Mouse (Mus musculus): Measurements from ENCODE around the gene Sit1.
"Not testable (repeated sequence)": the region's sequence is repeated elsewhere in the genome, so short reads cannot be mapped to it uniquely, and the experiment has no call there.

Gene Sit1

DNA sequence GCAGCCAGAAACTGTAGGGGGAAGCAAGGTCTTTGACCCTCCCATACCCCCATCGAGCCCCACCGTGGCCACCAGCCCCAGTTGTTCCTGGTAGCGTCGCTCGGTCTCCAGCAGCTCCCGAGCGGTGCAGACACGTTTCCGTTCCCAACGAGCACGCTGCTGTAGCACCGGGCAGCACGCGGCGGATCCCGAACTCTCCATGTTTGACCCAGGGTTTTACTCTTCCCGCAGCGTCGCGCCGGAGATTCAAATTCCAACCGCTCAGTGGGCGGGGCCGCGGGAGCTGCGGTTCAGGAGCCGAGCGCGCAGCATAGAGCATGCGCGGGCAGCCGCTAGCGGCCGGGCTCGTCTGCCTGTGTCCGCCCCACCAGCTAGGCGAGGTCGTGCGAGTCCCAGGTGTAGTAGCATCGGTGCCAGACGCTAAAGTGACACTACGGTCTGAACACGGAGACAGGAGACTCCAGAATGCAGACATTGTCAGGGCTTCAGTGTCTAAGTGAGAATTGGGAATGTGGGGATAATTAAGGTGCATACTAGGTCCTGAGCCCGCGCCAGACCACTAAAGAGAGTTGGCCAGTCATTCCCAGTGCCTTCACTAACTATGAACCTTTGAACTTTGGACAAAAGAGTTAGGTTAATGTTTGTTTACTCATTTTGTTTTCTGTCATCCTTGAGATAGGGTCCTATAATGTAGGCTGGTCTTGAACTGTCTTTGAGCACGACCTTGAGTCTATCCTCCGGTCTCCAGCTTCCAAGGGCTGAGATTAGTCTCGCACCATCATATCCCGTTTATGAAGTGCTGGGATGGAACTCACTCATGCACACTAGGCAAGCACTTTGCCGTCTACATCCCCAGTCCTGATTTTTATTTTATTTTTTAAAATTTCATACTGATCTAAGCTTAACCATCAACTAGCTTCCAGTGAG is 16.1 kb upstream of the Sit1 start, which contains the start of gene Arhgef39:
Arhgef39 (minus strand) TSS at position 289 of the 927 bp plus-strand sequence.
- DNase-seq (ENCODE audit: low spot score), result no peak

DNA sequence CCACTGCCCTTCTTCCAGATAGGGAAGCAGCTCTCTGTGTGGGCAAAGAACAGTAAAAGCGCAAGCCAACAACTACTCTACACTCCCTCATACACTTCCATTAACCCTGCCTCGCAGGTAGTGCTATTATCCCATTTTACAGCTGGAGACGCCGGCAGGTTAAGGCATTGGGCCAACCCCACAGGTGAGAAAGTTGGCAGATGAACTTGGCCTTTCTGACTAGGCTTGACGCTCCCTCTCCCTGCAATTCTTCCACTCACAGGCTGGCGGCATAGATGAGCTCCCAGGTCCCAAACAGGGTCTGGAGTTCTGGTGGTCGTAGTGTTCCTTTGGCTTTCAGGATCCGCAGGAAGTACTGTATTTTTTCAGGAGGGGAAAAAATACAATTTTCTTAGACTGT is 15.4 kb upstream of the Sit1 start:
- no peak for DNase-seq (ENCODE audit: low spot score)

DNA sequence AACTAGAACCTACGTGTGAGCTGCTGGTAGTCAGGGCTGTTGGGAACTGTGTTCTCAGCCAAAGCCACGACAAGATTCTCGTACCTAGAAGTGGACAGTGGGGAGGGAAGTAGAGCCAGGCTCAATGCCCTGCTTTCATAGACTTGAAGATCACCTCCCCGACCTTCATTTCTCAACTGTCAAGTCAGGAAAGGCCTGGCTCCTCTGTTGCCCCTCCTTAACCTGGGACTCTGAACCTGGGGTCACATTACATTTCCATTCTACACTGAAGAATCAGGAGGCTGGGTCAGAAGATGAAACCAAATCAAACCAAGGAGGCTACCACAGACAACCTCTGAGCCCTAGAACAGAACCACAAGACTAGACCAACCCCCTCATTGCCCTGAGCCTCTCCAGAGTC is 14.4 kb upstream of the Sit1 start:
- DNase-seq (ENCODE audit: low spot score), result no peak

DNA sequence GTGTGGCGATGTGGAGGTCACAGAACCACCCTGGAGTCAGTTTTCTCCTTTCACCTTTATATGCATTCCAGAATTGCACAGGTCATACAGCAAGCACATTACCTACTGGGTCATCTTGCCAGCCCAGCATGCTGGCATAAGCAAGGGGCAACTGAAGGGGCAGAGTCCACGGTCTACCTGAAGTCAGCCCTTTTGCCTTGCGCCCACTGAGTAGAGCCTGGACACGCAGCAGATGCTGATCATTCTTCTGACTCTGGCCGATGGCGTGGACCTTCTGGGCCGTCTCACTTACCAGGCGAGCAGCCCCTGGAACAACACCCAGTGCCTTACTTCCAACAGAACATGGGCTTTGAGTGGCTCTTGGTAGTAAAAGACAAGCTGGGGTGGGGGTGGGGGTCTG is 13.9 kb upstream of the Sit1 start:
- DNase-seq (ENCODE audit: low spot score), result no peak

DNA sequence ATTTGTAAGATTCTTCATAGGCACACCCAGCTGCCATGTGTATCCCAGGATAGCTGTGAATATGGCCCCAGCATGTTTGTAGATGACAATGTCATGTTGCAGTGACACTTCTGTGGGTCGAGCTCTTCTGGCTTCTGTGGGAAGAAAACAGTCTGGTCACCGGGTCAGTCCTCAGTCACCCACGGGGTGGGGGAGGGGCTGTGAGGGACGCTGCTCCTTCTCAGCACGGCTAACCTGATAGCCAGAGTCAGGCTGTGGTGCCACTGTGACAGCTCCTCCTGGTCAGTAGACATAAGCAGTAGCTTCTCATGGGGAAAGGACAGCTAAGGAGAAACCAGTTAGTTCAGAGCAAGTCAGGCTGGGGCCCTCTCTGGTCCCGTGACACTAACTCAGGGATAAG is 13.1 kb upstream of the Sit1 start:
- no peak for DNase-seq (ENCODE audit: low spot score)

DNA sequence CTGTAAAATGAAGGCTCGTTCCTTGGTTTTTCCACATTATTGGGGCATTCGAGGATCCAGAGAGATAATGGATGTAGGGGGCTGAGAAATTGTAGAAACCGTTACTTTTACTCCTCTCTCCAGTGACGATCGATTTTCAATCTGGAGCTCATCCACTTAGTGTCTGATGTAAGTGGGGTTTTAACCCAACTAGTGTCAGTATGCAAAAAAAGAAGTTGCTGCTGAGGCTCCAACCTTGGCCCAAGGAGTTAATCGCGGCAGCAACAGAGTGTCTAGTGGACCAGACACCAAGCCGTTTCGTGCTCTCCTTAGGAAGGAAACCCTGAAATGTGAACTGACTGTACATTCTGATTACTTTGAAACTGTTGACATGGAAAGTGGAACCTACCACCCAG is 10.3 kb upstream of the Sit1 start:
- no peak for DNase-seq (ENCODE audit: low spot score)

DNA sequence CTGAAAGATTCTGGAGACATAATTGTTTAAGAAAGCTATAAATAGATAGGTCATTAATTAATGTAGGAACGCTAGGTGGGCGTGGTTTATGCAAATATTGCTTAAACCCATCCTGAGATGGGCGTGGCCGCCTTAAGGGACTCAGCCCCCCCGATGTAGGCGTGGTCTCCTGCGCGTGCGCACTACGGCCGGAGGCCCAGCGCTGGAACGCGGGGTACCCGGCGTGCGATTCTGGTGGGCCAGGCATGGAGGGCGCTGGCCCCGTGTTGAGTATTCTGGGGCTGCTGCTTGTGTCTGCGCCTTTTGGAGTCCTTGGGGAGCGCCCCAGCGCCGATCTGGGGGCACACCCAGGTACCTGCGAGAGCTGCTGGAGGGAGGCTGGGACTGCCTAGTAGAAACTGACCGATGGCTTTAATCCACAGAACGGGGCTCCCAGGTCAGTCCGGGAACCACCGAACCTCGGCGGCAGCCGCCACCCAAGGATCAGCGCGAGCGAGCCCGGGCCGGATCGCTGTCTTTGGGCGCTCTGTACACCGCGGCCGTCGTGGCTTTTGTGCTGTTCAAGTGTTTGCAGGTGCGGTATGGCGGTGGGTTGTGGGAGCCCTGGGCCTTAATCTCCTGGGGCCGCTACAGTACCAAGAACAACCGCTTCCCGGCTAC is 9.8 kb upstream of the Sit1 start:
- peak; percentile 98 for DNase-seq (ENCODE audit: low spot score)

DNA sequence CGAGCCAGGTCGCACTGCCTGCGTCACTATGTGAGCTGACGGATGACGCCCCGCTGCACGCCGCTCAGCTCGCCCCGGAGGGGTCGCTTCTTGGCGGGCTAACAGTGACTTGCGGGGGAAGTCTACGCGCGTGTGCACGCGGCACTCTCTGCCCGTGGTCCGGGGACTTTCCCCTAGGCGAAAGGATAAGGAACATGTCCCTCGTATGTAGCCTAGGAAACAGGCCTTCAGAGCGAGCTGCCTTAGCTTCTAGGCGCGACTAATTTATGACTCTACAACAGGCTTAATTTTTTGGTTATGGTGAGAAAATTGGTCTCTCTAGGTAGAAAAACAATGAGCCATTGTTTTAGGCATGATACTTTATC is 9.3 kb upstream of the Sit1 start, which contains the start of gene Ccdc107:
Ccdc107 (plus strand) TSS at position 80 of the 365 bp plus-strand sequence.
- DNase-seq (ENCODE audit: low spot score), result peak; percentile 53

DNA sequence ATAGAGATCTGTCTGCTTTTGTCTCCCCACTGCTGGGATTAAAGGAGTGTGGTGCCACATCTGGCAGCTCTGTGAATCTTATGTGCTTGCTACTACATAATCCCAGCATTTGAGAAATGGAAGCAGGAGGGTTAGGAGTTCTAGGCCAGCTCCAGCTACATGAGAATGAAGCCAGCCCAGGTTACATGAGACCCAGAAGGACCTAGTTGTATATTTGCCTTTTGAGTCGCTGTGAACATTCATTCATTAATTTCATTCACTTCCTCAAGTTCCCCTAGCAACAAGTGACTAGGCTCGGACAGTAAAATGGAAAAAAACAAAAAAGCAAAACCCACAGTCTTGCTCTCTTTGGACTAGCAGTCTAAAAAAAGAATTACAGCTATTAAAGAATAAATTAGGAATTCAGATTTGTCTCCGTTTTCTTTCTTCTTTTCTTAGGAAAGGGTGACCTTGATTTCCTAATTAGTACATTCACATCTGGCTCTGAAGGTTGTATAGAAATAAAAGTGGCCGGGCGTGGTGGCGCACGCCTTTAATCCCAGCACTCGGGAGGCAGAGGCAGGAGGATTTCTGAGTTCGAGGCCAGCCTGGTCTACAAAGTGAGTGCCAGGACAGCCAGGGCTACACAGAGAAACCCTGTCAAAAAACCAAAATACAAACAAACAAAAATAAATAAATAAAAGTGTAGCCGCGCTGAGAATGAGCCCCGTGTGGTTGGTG is 8.7 kb upstream of the Sit1 start:
- DNase-seq (ENCODE audit: low spot score), result no peak

DNA sequence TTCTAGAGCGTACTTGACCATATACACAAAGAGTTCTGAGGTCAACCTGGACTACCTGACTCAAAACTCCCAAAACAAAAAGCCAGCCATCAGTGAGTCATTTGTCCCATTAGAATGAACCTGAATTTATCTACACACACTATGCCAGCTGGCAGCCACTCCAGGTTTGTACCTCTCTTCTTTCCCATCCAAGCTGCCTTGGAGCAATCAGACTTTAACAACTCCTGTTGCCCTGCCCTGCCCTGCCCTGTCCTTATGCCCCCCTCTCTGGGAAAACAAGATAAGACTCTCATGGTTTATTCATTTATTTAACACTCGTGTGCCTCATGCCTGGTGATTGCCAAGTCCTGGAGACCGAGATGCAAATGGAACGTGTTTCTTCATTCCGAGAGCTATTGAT is 7.3 kb upstream of the Sit1 start:
- DNase-seq (ENCODE audit: low spot score), result no peak

DNA sequence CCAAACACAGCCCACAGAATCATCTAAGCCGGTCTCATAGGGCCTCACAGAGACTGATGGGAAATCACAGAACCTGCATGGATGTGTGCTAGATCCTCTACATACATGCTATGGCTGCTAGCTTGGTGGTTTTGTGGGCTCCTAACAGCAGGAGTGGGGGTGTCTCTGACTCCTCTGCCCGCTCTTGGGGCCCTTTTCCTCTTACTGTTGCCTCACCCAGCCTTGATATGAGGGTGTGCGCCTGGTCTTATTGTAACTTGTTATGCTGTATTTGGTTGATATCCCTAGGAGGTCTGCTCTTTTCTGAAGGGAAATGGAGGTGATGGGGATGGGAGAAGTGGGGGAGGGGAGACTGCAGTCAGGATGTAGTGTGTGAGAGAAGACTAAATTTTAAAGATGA is 6.1 kb upstream of the Sit1 start:
- no peak for DNase-seq (ENCODE audit: low spot score)

DNA sequence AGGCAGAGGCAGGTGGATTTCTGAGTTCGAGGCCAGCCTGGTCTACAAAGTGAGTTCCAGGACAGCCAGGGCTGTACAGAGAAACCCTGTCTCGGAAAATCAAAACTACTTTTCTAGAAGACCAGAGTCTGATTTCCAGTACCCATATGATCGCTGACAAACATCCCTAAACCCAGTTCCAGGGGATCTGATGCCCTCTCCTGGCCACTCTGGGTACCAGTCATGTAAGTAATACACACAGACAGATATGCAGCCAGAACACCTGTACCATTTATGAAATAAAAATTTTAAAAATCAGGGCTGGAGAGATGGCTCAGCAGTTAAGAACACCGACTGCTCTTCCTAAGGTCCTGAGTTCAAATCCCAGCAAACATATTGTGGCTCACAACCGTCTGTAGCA is 2.1 kb upstream of the Sit1 start:
- not testable (repeated sequence) for DNase-seq (ENCODE audit: low spot score)

DNA sequence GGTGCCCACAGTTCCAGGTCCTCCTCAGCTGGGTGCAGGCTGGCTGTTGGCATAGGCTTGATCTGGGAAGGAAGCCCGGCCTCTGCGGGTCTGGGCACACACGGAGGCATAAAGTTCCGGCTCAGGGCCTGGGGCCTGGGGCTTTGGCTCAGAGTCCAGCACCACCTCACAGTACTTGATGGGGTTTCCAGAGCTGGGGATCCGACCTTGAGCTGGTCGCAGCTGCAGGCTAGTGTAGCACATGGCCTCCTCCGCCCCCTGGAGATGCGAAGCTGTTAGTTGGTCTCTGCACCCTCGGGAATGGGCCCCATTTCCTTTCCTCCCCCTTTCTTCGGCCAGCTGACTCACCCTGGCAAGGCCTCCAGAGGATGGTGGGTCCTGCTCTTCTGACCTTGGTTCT is 943 bp downstream of the Sit1 start:
- DNase-seq (ENCODE audit: low spot score), result no peak

DNA sequence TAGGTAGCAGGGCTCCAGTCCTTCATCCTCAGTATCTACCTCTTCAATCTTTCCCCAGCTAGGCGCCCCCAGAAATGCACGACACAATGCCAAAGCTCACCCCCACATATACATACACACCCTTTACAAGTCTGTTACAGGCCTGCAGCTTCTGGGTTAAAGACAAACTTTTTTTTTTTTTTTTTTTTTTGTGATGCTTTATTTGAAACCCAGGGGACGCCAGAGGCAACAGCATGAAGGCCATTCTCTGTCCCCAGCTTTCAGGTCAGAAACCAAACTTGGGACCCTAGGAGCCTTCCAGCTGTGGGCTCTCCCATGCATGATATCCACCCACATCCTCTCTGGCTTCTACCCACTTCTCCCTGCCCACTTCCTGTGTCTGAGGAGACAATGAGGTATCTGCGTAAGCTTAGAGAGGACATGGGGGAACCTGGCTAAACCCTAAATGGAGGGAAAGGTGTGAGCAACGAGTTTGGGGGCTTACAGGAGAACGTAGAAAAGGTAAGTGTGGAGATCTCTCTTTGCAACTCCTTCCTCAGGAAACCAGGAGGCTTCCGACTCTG is 1.6 kb downstream of the Sit1 start:
- DNase-seq (ENCODE audit: low spot score), result no peak

DNA sequence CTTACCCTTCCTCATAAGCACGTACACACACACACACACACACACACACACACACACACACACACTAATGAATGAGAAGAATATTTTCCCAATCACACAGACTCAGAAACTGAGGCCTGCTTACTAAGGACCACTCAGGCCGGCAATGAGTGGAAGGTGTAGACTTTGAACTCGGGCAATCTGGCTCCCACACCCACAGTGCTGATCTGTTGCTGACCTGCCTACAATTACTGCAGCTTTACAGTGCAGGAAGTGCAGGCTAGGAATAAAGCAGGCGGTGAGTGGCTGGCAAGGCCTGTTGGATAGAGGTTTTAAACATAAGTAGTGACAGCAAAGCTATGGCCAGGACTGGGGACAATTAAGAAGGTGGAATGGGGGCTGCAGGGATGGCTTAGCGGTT is 2.5 kb downstream of the Sit1 start:
- no peak for DNase-seq (ENCODE audit: low spot score)

DNA sequence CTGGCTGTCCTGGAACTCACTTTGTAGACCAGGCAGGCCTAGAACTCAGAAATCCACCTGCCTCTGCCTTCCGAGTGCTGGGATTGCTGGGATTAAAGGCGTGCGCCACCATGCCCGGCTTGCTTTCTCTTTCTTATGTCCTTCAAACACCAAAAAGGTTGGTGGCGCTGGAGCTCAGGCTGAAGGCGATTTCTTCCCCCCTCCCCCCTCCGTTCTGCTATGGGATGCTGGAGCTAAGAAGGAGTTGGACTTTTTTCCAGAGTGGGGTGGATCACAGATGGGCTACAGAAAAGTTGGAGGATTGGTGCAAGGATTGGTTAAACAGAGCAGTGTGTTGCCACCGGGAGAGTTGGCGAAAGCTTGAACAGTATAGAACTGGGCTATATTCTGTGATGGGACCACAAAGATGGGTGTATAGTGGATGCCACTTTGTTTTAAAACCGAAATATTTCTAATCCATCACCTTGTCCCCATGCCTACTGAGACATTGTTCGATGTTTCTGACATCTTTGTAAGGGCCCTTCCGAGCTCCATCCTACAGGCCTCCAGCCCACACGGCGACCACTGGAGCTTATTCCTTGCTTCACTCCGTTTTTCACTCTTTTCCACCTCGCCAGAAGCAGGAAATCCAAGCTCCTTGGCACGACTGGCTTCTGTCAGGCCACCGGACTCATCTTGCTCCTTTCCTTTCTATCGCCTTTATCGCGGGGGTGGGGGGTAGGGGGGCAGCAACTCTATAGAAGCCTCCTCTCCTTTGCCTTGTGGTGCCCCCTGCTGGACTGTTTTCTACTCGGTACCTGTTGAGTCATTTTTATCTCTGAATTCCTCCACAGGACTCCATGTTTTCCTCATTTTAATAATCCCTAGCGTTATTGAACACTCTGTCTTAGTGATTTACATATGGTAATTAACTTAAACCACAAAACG is 4.4 kb downstream of the Sit1 start:
- no peak for DNase-seq (ENCODE audit: low spot score)

DNA sequence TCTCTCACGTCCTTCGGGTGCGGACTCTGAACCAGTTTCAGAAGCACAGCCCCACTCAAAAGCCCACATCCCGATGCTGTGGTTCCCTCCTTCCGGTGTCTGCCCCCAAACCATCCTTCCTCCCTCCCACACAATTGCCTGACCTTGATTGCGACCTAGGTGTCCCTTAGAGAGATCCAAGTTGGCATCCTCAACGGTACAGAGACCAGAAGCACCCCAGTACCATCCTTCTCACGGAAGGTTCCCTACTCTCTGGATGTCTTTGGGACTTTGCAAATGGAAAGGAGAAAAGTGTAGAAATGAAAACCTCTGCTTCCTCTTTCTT is 5.0 kb downstream of the Sit1 start:
- no peak for DNase-seq (ENCODE audit: low spot score)

DNA sequence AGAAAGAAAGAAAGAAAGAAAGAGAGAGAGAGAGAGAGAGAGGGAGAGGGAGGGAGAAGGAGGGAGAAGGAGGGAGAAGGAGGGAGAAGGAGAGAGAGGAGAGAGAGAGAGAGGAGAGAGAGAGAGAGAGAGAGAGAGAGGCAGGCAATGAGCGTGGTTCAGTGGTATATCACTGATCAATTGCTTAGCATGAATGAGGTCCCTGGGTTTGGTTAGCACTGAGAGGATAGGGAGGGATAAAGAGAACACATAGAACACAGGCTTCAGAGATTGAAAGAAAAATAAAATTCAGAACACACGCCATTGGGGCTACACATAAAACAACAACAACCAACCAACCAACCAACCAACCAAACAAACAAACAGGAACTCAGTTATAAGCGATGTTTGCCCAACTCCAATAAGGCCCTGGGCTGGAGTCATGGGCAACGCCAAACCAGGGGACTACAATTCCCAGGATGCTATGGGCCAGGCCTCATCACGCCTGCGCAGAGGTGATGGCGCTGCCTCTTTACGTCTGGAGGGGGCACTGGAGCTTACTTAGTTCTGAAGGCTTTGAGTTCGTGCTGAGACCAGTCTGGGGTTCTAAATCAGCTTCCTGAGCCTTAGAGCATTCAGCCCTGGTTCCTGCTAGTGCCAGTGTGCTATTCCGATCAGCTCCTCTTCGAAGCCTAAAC is 5.5 kb downstream of the Sit1 start:
- peak; percentile 61 for DNase-seq (ENCODE audit: low spot score)

DNA sequence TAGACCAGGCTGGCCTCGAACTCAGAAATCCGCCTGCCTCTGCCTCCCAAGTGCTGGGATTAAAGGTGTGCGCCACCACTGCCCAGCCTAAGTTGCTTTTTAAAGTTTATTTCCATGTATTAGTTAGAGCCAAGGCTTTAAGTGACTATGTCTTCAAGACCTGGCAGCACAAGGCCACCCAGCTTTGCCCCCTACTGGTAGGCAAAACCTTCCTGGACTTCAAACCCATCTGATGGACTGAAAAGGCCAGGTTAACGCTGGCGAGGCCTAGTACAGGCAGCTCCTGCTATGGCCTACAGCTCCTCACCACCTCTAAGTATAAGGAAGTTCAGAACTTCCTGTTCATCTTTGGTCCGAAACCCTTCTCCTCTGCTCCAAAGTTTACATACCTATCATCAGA is 6.9 kb downstream of the Sit1 start:
- no peak for DNase-seq (ENCODE audit: low spot score)

DNA sequence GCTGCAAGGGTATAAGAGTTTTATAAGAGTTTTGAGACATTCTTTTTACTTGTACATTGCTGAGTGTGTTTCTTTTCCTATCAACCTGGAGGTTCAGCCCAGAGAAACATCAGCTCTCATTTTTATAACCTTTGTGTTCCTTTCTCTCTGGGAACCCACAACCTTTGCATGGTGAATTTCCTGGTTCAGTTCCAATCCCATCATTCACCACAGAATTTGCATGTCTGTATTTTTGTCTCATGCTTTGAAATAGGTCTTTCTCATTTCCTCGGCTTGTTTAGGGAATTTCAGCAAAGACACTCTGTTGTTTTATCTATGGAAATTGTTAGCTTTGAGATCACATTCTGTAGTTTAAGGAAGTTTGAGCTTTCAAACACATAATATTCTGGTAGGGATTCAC is 9.9 kb downstream of the Sit1 start:
- DNase-seq (ENCODE audit: low spot score), result no peak

DNA sequence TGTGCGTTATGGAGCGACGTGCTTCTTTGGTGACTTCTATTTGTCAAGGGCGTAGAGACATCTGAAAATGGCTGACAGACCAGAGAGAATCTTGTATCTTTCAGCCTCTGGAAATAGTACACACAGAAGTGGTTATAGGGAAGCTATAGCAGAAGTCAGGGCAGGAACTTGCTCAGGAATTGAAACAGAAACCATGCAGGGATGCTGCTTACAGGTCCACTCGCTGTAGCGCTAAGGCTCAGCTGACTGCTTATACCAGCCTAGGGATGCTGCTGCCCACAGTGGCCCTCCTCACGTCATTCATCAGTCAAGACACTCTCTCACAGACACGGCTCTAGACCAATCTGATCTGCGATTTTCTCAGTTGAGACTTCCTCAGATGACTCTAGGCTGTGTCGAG is 13.2 kb downstream of the Sit1 start:
- DNase-seq (ENCODE audit: low spot score), result no peak

All from ovary, postnatal 10 days (tissue).